Mouse (Mus musculus): ENCODE measurements around the gene Rpl18a.
A peak's percentile ranks its signal among the peaks of the same experiment; 100 is the strongest.

Rpl18a gene

GRCm38 (mm10) chr8:70897021-70897680, at the start of gene Rpl18a:
Rpl18a (minus strand) TSS chr8:70897412.
- peak; percentile 98 to 99 for DNase-seq (ENCODE audit: low spot score in 2 of 2)

GRCm38 (mm10) chr8:70943187-70943586, 46.0 kb upstream of the Rpl18a start:
- no peak for DNase-seq (ENCODE audit: low spot score in 2 of 2)

DNA sequence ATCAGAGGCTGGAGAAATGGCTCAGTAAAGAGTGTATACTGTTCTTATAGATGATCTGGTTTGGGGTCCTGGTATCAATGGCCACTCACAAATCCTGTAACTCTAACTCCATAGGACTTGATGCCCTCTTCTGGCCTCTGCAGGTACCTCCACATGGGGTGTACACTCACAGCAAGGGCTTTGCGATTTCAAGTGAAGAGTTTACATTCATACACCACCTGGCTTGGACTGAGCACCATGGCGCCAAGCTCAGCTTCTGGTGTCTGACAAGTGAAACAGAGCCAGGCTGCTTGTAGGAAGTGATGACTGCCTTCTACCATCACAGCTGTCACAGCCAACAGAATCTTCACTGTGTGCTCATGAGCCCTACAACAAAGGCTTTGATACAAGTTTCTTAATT, 44.3 kb upstream of the Rpl18a start:
- DNase-seq (ENCODE audit: low spot score in 2 of 2): no peak

- no peak for DNase-seq (ENCODE audit: low spot score in 2 of 2)
These were observed 40.0 kb upstream of the Rpl18a start for GRCm38 (mm10) chr8:70937200-70937599.

DNA sequence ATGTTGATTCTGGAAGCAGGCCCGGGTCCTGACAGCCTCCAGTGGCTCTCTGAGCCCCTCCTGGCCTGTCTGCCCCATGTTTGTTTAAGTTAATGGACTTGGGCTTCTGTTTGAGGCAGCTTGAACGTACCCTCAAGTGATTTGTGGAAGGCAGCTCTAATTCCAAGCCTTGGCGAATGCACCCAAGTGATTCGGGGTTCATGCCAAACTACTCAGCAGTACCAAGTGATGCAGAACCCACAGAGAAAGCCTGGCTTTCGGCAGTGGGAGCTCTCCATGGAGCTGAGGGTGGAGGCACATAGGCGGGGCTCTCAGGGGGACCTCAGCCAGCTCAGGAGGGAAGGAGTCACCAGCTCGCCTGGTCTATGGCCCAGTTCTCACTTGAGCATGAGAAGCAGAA, 37.6 kb upstream of the Rpl18a start:
- DNase-seq (ENCODE audit: low spot score in 2 of 2): no peak

GRCm38 (mm10) chr8:70933036-70933435, 35.8 kb upstream of the Rpl18a start:
- no peak for DNase-seq (ENCODE audit: low spot score in 2 of 2)

DNA sequence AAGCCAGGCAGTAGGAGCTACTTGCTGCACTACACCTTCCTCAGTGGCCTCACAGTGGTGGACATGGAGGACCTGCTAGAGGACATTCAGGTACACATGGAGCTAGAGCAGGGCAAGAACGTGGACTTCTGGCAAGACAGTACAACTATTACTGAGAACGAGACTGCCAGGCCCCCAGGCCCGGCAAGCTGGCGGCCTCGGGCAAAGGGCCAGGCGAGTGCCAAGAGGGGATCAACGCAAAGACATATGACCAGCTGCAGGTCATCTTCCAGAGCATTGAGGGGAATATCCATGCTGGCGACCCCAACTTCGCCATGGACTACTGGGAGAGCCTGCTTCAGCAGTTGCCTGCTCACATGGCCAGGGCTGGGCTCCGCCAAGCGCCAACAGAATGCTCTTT, 34.5 kb upstream of the Rpl18a start:
- no peak for DNase-seq (ENCODE audit: low spot score in 2 of 2)

- peak; percentile 38 to 47 for DNase-seq (ENCODE audit: low spot score in 2 of 2)
These were observed 31.6 kb upstream of the Rpl18a start for GRCm38 (mm10) chr8:70928778-70929322.

DNA sequence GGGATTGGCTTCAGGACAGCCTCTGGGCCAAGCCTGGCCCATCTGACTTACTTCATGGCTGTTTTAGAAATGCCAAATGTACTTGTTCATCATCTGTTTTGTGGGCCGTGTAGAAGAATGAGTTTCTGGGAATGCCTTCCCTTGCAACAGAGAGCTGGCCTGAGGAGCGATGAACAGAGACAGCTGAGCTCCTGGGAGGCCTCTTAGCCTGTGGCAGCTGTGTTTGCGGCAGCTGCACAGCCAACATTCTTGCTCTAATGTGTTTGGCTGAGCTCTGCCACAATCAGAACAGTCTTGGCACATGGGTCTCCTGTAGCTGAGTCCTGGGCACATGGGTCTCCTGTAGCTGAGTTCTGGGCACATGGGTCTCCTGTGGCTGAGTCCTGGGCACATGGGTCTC, 30.9 kb upstream of the Rpl18a start:
- peak; percentile 37 to 44 for DNase-seq (ENCODE audit: low spot score in 2 of 2)

DNA sequence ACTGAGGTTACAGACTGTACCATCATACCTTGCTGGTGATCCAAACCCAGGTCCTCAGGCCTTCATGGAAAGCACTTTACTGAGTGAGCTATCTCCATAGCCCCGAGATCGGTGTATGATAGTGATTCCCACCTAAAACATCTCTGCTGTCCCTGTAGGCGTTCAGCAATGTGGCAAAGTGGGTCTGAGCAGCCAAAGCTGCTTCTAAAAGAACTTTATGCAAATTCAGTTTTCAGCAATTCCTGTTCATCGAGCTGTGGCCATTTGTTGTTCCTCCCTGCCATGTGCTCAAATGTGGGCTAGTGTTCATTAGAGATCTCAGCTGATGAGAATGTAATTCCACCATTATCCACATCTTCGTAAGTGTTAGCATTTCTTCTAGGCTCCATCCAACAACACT, 29.2 kb upstream of the Rpl18a start:
- no peak for DNase-seq (ENCODE audit: low spot score in 2 of 2)

- no peak for DNase-seq (ENCODE audit: low spot score in 2 of 2)
These were observed 28.5 kb upstream of the Rpl18a start for GRCm38 (mm10) chr8:70925754-70926153.

- DNase-seq (ENCODE audit: low spot score in 2 of 2): no peak
These were observed 26.9 kb upstream of the Rpl18a start for GRCm38 (mm10) chr8:70924151-70924550.

DNA sequence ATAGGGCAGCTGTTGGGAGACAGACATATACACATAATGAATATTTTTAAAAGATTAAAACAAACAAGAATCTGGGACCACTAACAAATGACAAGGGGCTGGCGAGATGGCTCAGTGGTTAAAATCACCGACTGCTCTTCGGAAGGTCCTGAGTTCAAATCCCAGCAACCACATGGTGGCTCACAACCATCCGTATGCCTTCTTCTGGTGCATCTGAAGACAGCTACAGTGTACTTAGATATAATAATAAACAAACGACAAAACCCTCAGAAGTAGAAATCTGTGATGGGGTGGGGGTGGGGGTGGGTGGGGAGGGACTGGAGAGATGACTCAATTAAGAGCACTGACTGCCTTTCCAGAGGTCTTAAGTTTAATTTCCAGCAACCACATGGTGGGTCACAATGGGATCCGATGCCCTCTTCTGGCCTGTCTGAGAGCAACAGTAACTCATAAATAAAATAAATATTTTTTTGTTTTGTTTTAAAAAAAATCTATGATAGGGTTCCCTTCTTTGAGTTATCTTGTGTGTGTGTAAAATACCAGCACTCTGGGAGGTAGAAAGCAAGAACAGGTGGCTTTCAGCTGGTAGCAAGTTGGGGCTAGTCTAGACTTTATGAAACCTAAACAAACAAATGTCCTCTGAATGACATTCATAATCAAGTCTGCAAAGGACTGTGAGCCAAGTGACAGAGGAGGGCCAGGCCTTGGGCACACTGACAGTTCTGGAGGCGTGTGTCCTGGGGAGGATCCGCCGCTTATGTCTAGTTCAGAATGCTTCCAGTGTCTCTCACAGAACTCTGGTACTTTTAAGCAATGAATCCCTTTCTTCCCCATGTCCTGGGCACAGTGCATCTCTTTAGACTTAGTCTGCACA, 23.1 kb upstream of the Rpl18a start:
- DNase-seq (ENCODE audit: low spot score in 2 of 2): no peak

DNA sequence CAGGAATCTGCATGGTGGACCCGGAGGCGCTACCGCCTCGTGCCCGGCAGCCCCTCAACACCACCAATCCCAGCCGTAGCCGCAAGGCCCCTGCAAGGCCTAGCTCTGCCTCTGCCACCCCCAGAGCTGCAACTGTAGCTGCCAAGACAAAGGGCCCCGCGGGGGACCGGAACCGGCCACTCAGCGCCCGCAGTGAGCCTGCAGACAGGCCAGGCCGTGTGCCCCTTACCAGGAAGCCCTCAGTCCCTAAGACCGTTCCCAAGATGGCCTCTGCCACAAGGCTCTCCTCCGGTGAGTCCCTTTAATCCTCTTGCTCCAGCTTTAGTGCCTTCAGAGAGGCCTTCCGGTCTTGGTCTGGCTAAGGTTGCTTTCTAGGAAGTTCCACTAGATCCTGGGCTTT, 17.5 kb upstream of the Rpl18a start:
- no peak for DNase-seq (ENCODE audit: low spot score in 2 of 2)

DNA sequence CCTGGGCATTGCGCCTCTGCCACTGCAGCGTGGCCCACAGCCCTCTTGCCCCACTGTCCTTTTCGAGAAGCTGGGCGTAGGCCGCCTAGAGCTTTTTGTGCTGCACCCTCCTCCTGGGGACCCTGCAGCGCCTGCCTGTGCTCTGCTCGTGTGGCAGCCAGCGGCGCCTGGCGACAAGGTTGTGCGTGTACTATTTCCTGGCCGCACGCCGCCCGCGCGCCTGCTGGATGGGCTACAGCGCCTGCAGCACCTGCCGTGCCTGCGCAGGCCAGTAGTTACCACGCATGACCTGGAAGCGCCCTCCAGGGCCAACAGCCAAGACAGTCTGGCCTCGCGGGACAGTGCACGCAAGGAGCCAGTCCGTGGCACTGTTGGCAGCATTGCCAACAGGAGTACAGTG, 16.3 kb upstream of the Rpl18a start:
- no peak for DNase-seq (ENCODE audit: low spot score in 2 of 2)

DNA sequence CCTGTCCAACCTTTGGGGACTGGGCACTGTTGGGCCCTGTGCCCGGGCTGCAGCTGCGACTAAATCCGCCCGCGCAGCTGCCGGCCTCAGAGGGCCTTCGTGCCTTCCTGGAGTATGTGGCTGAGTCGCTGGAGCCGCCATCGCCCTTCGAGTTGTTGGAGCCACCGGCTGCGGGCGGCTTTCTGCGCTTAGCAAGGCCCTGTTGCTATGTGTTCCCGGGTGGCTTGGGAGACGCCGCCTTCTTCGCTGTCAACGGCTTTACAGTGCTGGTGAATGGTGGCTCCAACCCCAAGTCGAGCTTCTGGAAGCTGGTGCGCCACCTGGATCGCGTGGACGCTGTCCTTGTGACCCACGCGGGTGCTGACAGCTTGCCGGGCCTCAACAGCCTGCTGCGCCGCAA, 15.7 kb upstream of the Rpl18a start:
- no peak for DNase-seq (ENCODE audit: low spot score in 2 of 2)

DNA sequence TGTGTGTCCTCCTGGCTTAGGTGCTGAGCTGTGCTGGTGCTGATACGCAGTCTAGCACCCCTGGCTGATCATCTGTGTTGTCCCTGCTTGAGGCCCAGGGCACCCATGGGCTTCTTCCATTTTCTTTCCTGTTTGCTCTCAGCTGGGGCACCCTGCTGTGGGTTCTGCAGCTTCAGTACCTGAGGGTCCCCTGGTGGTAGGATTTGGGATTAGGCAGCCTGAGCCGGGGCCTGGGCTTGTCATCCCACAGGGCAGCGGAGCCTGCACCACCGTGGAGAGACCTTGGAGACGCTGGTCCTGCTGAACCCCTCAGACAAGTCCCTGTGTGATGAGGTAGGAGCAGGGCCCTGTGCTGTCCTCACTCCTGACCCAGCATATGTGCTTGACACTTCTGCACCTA, 14.4 kb upstream of the Rpl18a start:
- DNase-seq (ENCODE audit: low spot score in 2 of 2): no peak

DNA sequence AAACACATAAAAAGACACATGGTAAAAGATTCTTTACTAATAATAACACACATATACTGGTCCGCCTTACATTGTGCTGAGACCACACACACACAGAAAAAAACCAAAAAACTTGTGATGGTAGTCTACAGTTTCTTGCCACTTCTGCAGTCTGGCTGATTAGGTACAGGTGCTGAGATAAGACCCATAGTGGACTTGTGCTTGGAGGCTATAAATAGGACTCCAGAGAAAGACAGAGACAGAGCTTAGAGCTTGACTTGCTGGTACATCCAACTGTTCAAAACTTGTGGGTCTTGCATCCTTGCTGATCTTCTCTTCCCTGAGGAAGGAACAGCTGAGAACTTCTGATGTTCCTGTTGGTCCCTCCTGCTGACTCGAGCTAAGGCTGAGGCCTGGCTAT, 10.3 kb upstream of the Rpl18a start:
- no peak for DNase-seq (ENCODE audit: low spot score in 2 of 2)

- peak; percentile 58 to 66 for DNase-seq (ENCODE audit: low spot score in 2 of 2)
These were observed 8.9 kb upstream of the Rpl18a start, which contains the start of gene Map1s for GRCm38 (mm10) chr8:70905831-70906736. Map1s (plus strand) TSS chr8:70905932.

DNA sequence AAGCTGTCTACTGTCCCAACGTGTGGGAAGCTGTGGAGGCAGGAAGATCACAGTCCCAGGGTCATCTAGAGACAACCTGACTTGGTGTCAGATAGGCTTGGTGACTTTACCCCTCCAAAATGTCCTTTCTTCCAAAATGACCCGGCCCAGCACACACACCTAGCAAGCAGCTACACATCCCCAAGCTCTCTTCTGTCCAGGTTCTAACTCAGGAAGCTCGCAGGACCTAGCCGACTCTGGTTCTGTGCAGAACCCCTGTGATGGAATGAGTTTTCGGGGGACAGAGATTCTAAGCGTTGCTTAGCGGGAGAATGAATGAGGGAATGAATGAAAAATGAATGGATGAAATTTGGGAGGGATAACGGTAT, 8.2 kb upstream of the Rpl18a start:
- DNase-seq (ENCODE audit: low spot score in 2 of 2): no peak

DNA sequence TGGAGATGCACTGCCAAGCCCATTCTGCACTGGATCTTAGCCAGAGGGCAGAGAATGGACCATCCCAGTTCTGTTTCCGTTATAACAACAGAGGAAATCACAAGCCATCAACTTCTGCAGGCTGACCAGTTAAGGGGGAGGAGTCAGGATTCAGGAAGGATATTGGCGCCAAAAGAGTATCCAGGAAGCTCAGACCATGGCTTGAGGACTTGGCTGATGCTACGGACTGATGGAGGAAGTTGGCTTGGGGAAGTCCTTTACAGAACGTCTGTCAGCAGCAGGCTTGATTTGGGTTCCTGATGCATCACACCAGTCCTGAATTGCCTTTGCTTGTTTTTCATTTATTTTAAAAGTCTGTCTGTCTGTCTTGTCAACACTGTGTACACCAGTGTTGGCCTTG, 7.3 kb upstream of the Rpl18a start:
- DNase-seq (ENCODE audit: low spot score in 2 of 2): peak; percentile 55 to 84

DNA sequence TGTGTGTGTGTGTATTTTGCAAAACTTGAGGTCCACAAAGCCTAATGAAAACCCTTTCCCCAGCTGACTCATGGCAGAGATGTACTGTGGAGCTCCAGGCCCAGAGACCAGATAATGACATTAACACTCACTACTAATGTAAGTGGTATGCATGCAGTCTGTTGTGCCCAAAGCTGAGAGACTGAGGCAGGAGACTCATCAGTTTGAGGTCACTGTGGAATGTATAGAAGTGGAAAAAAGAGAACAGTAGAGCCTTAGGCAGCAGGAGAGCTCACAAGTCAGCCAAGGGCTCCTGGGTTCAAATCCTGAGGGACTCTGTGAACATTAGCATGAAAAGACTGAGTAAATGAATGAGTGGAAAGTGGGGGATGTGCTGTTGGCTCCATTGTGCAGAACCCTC, 6.4 kb upstream of the Rpl18a start:
- no peak for DNase-seq (ENCODE audit: low spot score in 2 of 2)

Measured in heart, adult 9 months (tissue).